Mouse (Mus musculus): Measurements from ENCODE around the gene Adprhl2.
A peak's percentile ranks its signal among the peaks of the same experiment; 100 is the strongest.

The Adprhl2 gene

GRCm38 (mm10) chr4:126305428-126305827, 16.1 kb downstream of the Adprhl2 start:
- DNase-seq: no peak

- DNase-seq: no peak
Observed at GRCm38 (mm10) chr4:126303877-126304276, 17.6 kb downstream of the Adprhl2 start.

GRCm38 (mm10) chr4:126301584-126302309, 19.8 kb downstream of the Adprhl2 start:
- DNase-seq: no peak

GRCm38 (mm10) chr4:126300916-126301583, 20.5 kb downstream of the Adprhl2 start:
- DNase-seq: no peak

GRCm38 (mm10) chr4:126296617-126297101, 24.8 kb downstream of the Adprhl2 start:
- no peak for DNase-seq

GRCm38 (mm10) chr4:126295937-126296336, 25.6 kb downstream of the Adprhl2 start:
- no peak for DNase-seq

- no peak for DNase-seq
Observed at GRCm38 (mm10) chr4:126295152-126295551, 26.4 kb downstream of the Adprhl2 start.

GRCm38 (mm10) chr4:126291196-126291595, 30.3 kb downstream of the Adprhl2 start:
- DNase-seq: no peak

- no peak for DNase-seq
Observed at GRCm38 (mm10) chr4:126290314-126290713, 31.2 kb downstream of the Adprhl2 start.

GRCm38 (mm10) chr4:126288085-126288666, 33.3 kb downstream of the Adprhl2 start:
- DNase-seq: no peak

- no peak for DNase-seq
Observed at GRCm38 (mm10) chr4:126287302-126287995, 34.1 kb downstream of the Adprhl2 start.

GRCm38 (mm10) chr4:126286492-126286891, 35.0 kb downstream of the Adprhl2 start, which contains the start of gene Col8a2:
Gene Col8a2, plus strand, starts transcription at chr4:126286793.
- DNase-seq: no peak

- no peak for DNase-seq
Observed at GRCm38 (mm10) chr4:126283582-126283981, 37.9 kb downstream of the Adprhl2 start.

- DNase-seq: no peak
Observed at GRCm38 (mm10) chr4:126281706-126282105, 39.8 kb downstream of the Adprhl2 start.

GRCm38 (mm10) chr4:126278961-126279360, 42.5 kb downstream of the Adprhl2 start:
- no peak for DNase-seq

GRCm38 (mm10) chr4:126278565-126278915, 43.0 kb downstream of the Adprhl2 start:
- DNase-seq: no peak

- peak; percentile 49 for DNase-seq
Observed at GRCm38 (mm10) chr4:126277906-126278564, 43.5 kb downstream of the Adprhl2 start.

- DNase-seq: no peak
Observed at GRCm38 (mm10) chr4:126275681-126276131, 45.8 kb downstream of the Adprhl2 start.

- DNase-seq: no peak
Observed at GRCm38 (mm10) chr4:126275081-126275480, 46.4 kb downstream of the Adprhl2 start.

GRCm38 (mm10) chr4:126273753-126274152, 47.8 kb downstream of the Adprhl2 start:
- no peak for DNase-seq

GRCm38 (mm10) chr4:126269292-126269691, 52.2 kb downstream of the Adprhl2 start:
- DNase-seq: no peak

Measured in thymus, postnatal 14 days (tissue).